Mouse (Mus musculus): ENCODE data around the gene Zwilch. TPM values are rescaled to one million over a fixed set of nuclear protein-coding genes. Genes with fewer than 3 reads are reported as not detected.

The Zwilch gene
- 4.4 TPM in 1 of 2 replicates, not detected in the other for polyA plus RNA-seq (2012; ENCODE audit: insufficient read depth, low replicate concordance)

- Histone ChIP-seq H3K9me3 (no peaks in the 10 kb centered on the region), H3K36me3 (replicated peaks; ENCODE audit: low read length) (peaks cover 36% of the 10 kb centered on the region), H3K4me3 (replicated peaks) (peak within 1 kb of the TSS; percentile 97), H3K4me1 (peaks cover 52% of the 10 kb centered on the region), H3K27me3 (replicated peaks) (no peaks in the 10 kb centered on the region)
- TF ChIP-seq FLI1 (IDR thresholded peaks at IDR 0.05; ENCODE audit: low read length) (no peak), GATA1 (IDR thresholded peaks at IDR 0.05; ENCODE audit: borderline replicate concordance, low read length) (peak; percentile 78; the same call in 2 of the 3 replicates)
Measured at GRCm38 (mm10) chr9:64172816-64173665, at the start of gene Zwilch, which contains the start of gene Rpl4. Gene Zwilch (minus strand): TSS chr9:64173104. Gene Rpl4 (plus strand): TSS chr9:64173375.

GRCm38 (mm10) chr9:64222098-64222497 is 49.2 kb upstream of the Zwilch start:
- Histone ChIP-seq H3K36me3 (replicated peaks; ENCODE audit: low read length) (peaks cover 29% of the 10 kb centered on the region), H3K9me3 (no peaks in the 10 kb centered on the region), H3K27me3 (replicated peaks) (no peaks in the 10 kb centered on the region), H3K4me1 (peaks cover 78% of the 10 kb centered on the region), H3K4me3 (replicated peaks) (peak overlapping the region; percentile 56)
- TF ChIP-seq GATA1 (IDR thresholded peaks at IDR 0.05; ENCODE audit: borderline replicate concordance, low read length): no peak
- no peak for TF ChIP-seq FLI1 (IDR thresholded peaks at IDR 0.05; ENCODE audit: low read length)

- TF ChIP-seq FLI1 (IDR thresholded peaks at IDR 0.05; ENCODE audit: low read length) (no peak), GATA1 (IDR thresholded peaks at IDR 0.05; ENCODE audit: borderline replicate concordance, low read length) (no peak)
- H3K27me3 ChIP-seq (replicated peaks): no peaks in the 10 kb centered on the region
- H3K4me1 ChIP-seq: peaks cover 78% of the 10 kb centered on the region
- peaks cover 29% of the 10 kb centered on the region for H3K36me3 ChIP-seq (replicated peaks; ENCODE audit: low read length)
- no peak overlapping the region for H3K4me3 ChIP-seq (replicated peaks)
- H3K9me3 ChIP-seq: no peaks in the 10 kb centered on the region
Measured at GRCm38 (mm10) chr9:64221480-64221879, 48.6 kb upstream of the Zwilch start.

GRCm38 (mm10) chr9:64220603-64221002 is 47.7 kb upstream of the Zwilch start:
- Histone ChIP-seq H3K27me3 (replicated peaks) (no peaks in the 10 kb centered on the region), H3K4me1 (peaks cover 78% of the 10 kb centered on the region), H3K4me3 (replicated peaks) (no peak overlapping the region), H3K36me3 (replicated peaks; ENCODE audit: low read length) (peaks cover 24% of the 10 kb centered on the region), H3K9me3 (no peaks in the 10 kb centered on the region)
- no peak for TF ChIP-seq GATA1 (IDR thresholded peaks at IDR 0.05; ENCODE audit: borderline replicate concordance, low read length)
- TF ChIP-seq FLI1 (IDR thresholded peaks at IDR 0.05; ENCODE audit: low read length): no peak

GRCm38 (mm10) chr9:64219772-64220420 is 47.0 kb upstream of the Zwilch start:
- no peaks in the 10 kb centered on the region for H3K9me3 ChIP-seq
- H3K36me3 ChIP-seq (replicated peaks; ENCODE audit: low read length): peaks cover 24% of the 10 kb centered on the region
- TF ChIP-seq FLI1 (IDR thresholded peaks at IDR 0.05; ENCODE audit: low read length) (no peak), GATA1 (IDR thresholded peaks at IDR 0.05; ENCODE audit: borderline replicate concordance, low read length) (no peak)
- peaks cover 76% of the 10 kb centered on the region for H3K4me1 ChIP-seq
- H3K4me3 ChIP-seq (replicated peaks): no peak overlapping the region
- no peaks in the 10 kb centered on the region for H3K27me3 ChIP-seq (replicated peaks)

DNA sequence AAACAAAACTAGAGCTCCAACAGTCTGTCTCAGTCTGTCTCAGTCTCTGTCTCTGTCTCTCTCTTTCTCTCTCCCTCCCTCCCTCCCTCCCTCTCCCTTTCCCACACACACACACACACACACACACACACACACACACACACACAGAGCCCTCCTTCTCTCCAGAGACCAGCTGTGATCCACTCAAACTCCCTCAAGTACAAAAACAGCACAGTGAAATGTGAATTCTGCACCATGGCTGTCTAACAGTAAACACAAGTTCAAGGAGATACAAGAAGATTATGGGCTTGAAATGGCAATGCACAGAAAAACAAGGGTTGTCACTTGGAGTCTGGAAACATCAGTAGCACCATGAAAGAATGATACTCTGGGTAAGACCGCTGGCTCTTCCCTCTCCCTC is 46.4 kb upstream of the Zwilch start:
- Histone ChIP-seq H3K9me3 (no peaks in the 10 kb centered on the region), H3K27me3 (replicated peaks) (no peaks in the 10 kb centered on the region), H3K4me1 (peaks cover 71% of the 10 kb centered on the region), H3K4me3 (replicated peaks) (no peak overlapping the region), H3K36me3 (replicated peaks; ENCODE audit: low read length) (peaks cover 25% of the 10 kb centered on the region)
- TF ChIP-seq GATA1 (IDR thresholded peaks at IDR 0.05; ENCODE audit: borderline replicate concordance, low read length): no peak
- TF ChIP-seq FLI1 (IDR thresholded peaks at IDR 0.05; ENCODE audit: low read length): no peak

DNA sequence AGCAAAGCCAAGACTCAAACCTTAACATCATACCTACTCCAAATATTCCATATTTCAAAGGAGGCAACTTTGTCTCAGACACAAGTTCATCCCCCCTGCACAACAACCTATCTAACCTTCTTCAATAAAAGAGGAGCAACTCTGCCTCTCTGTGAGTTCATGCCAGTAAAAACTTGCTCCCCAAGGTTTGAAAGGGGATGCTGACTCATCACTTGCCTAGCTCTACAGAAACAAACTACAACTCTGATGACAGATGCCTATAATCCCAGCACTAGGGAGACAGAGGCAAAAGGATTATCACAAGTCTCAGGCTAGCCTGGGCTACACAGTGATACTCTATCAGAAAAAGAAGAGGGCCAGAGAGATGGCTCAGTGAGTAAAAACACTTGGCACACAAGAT is 45.0 kb upstream of the Zwilch start:
- no peak for TF ChIP-seq GATA1 (IDR thresholded peaks at IDR 0.05; ENCODE audit: borderline replicate concordance, low read length)
- no peak for TF ChIP-seq FLI1 (IDR thresholded peaks at IDR 0.05; ENCODE audit: low read length)
- Histone ChIP-seq H3K9me3 (no peaks in the 10 kb centered on the region), H3K4me1 (peaks cover 67% of the 10 kb centered on the region), H3K27me3 (replicated peaks) (no peaks in the 10 kb centered on the region), H3K36me3 (replicated peaks; ENCODE audit: low read length) (peaks cover 31% of the 10 kb centered on the region), H3K4me3 (replicated peaks) (no peak overlapping the region)

DNA sequence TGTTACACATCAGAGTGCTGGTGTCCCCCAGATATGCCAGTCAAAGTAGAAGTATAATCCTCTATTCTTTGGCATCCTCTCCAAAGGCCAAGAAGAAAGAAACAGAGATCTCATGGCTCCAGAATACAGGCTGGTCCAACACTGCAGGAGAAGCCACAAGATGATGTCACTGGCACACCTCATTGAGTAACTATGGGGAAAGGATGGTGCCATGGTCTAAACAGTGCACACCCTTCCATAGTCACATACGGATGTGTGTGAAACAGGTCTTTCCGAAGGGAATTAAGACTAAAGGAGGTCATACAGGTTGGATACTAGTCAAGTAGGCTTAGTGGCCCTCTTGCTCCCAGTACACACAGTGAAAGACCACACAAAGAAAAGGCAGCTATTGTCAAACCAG is 43.7 kb upstream of the Zwilch start:
- Histone ChIP-seq H3K4me1 (peaks cover 62% of the 10 kb centered on the region), H3K9me3 (no peaks in the 10 kb centered on the region), H3K36me3 (replicated peaks; ENCODE audit: low read length) (peaks cover 42% of the 10 kb centered on the region), H3K27me3 (replicated peaks) (no peaks in the 10 kb centered on the region), H3K4me3 (replicated peaks) (peak overlapping the region; percentile 34)
- TF ChIP-seq GATA1 (IDR thresholded peaks at IDR 0.05; ENCODE audit: borderline replicate concordance, low read length) (no peak), FLI1 (IDR thresholded peaks at IDR 0.05; ENCODE audit: low read length) (no peak)

DNA sequence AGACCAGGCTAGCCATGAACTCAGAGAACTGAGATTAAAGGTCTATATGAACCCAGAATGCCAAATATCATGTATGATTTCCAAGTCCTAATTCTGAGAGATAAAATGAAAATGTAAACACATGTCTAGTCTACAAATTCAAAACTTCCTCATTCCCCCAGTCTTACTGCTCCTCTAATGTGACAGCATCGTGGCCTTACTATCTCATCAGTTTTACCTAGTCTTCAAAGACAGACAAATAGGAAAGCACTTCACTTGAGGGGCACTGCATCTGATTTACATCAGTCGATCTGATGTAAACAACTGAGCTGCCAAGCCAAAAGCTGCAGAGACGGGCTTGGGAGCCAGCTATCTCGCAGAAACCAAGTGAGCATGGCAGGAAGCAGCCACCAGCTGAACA is 43.2 kb upstream of the Zwilch start:
- Histone ChIP-seq H3K27me3 (replicated peaks) (no peaks in the 10 kb centered on the region), H3K36me3 (replicated peaks; ENCODE audit: low read length) (peaks cover 45% of the 10 kb centered on the region), H3K4me3 (replicated peaks) (no peak overlapping the region), H3K9me3 (no peaks in the 10 kb centered on the region), H3K4me1 (peaks cover 59% of the 10 kb centered on the region)
- TF ChIP-seq FLI1 (IDR thresholded peaks at IDR 0.05; ENCODE audit: low read length): no peak
- no peak for TF ChIP-seq GATA1 (IDR thresholded peaks at IDR 0.05; ENCODE audit: borderline replicate concordance, low read length)

- peaks cover 60% of the 10 kb centered on the region for H3K36me3 ChIP-seq (replicated peaks; ENCODE audit: low read length)
- peaks cover 59% of the 10 kb centered on the region for H3K4me1 ChIP-seq
- no peak for TF ChIP-seq FLI1 (IDR thresholded peaks at IDR 0.05; ENCODE audit: low read length)
- no peak for TF ChIP-seq GATA1 (IDR thresholded peaks at IDR 0.05; ENCODE audit: borderline replicate concordance, low read length)
- H3K27me3 ChIP-seq (replicated peaks): no peaks in the 10 kb centered on the region
- no peaks in the 10 kb centered on the region for H3K9me3 ChIP-seq
- no peak overlapping the region for H3K4me3 ChIP-seq (replicated peaks)
Measured at GRCm38 (mm10) chr9:64214452-64214851, 41.5 kb upstream of the Zwilch start.
